Mouse (Mus musculus) cerebellum, adult 18-20 months (tissue): ENCODE results near the gene Fam8a1.

Experiments used
- DNase-seq, 2 experiments: peaks; one replicate each; pipeline ENCODE4 v3.0.0; 2021

Gene Fam8a1

GRCm38 (mm10) chr13:46677721-46678120, 8.4 kb downstream of the Fam8a1 start:
- no peak for DNase-seq

- peak; percentile 48 to 65 for DNase-seq
These were observed 13.6 kb downstream of the Fam8a1 start for GRCm38 (mm10) chr13:46682921-46683320.

- no peak for DNase-seq
These were observed 14.0 kb downstream of the Fam8a1 start for GRCm38 (mm10) chr13:46683370-46683769.

- no peak for DNase-seq
These were observed 21.4 kb downstream of the Fam8a1 start for GRCm38 (mm10) chr13:46690559-46691241.

GRCm38 (mm10) chr13:46695296-46695908, 26.1 kb downstream of the Fam8a1 start:
- no peak for DNase-seq

GRCm38 (mm10) chr13:46695932-46696331, 26.6 kb downstream of the Fam8a1 start:
- no peak for DNase-seq

- DNase-seq = no peak
These were observed 27.5 kb downstream of the Fam8a1 start for GRCm38 (mm10) chr13:46696788-46697187.

GRCm38 (mm10) chr13:46699372-46699771, 30.1 kb downstream of the Fam8a1 start:
- no peak for DNase-seq

GRCm38 (mm10) chr13:46701486-46701885, 32.2 kb downstream of the Fam8a1 start:
- no peak for DNase-seq

- DNase-seq = no peak
These were observed 33.8 kb downstream of the Fam8a1 start for GRCm38 (mm10) chr13:46703138-46703537.

- DNase-seq = no peak
These were observed 44.2 kb downstream of the Fam8a1 start for GRCm38 (mm10) chr13:46713486-46713885.

GRCm38 (mm10) chr13:46715976-46716639, 46.8 kb downstream of the Fam8a1 start:
- no peak for DNase-seq

- no peak for DNase-seq
These were observed 49.6 kb downstream of the Fam8a1 start for GRCm38 (mm10) chr13:46718893-46719400.

GRCm38 (mm10) chr13:46721009-46721408, 51.7 kb downstream of the Fam8a1 start:
- no peak for DNase-seq

- no peak for DNase-seq
These were observed 55.0 kb downstream of the Fam8a1 start for GRCm38 (mm10) chr13:46724371-46724770.

- DNase-seq = no peak
These were observed 55.9 kb downstream of the Fam8a1 start for GRCm38 (mm10) chr13:46725227-46725626.

GRCm38 (mm10) chr13:46726288-46727037, 57.1 kb downstream of the Fam8a1 start:
- peak; percentile 13 to 41 for DNase-seq

- DNase-seq = peak in 1 of 2 experiments; percentile 49
These were observed 57.9 kb downstream of the Fam8a1 start for GRCm38 (mm10) chr13:46727038-46727836.
